Mouse (Mus musculus) CH12.LX (cell line): ENCODE data around the gene Mettl16. TPM values are rescaled to one million over a fixed set of nuclear protein-coding genes. Genes with fewer than 3 reads are reported as not detected.
A peak's percentile ranks its signal among the peaks of the same experiment; 100 is the strongest.

Experiments used
- DNase-seq: peaks from one replicate; pipeline ENCODE4 v3.0.0-alpha.2; 2013; ENCODE audit errors: extremely low read depth
- H3K27ac ChIP-seq: 2 replicates; pipeline ENCODE4 v1.5.1; 2012; ENCODE audit warnings: low read depth, mild to moderate bottlenecking, control low read depth, moderate library complexity; ENCODE audit not compliant: insufficient read depth
- H3K27me3 ChIP-seq: replicated peaks from 2 replicates; pipeline ENCODE3; 2012; ENCODE audit warnings: inconsistent platforms
- H3K36me3 ChIP-seq, 2 experiments: replicated peaks in 1 of 2; 2 replicates each; pipeline versions ENCODE3 to v1.6.1; 2012; ENCODE audit warnings: inconsistent platforms in 1 of 2, low read length in 1 of 2, mild to moderate bottlenecking in 1 of 2, mixed read lengths in 1 of 2, moderate library complexity in 1 of 2; ENCODE audit not compliant: control insufficient read depth in 1 of 2, insufficient read depth in 1 of 2
- H3K4me1 ChIP-seq, 2 experiments: 2 replicates each; pipeline ENCODE4 v1.6.1; 2012; ENCODE audit warnings: inconsistent platforms in 1 of 2, moderate library complexity in 1 of 2; ENCODE audit not compliant: insufficient read depth in 2 of 2, control insufficient read depth in 1 of 2
- H3K4me2 ChIP-seq: 2 replicates; pipeline ENCODE4 v1.6.1; 2012; ENCODE audit warnings: low read depth, mild to moderate bottlenecking, control low read depth; ENCODE audit not compliant: poor library complexity, insufficient read depth, severe bottlenecking
- H3K4me3 ChIP-seq, 3 experiments: fragments of 150-350 bp in 1 of 3; sonication (generic) in 1 of 3; replicated peaks in 1 of 3; 2 replicates each; pipeline versions ENCODE3 to v1.5.1; 2011 to 2012; ENCODE audit warnings: low read depth in 2 of 3, low read length in 2 of 3, mild to moderate bottlenecking in 2 of 3, moderate library complexity in 2 of 3, control low read depth in 1 of 3, improper control_type of control experiment in 1 of 3, inconsistent platforms in 1 of 3, mixed read lengths in 1 of 3; ENCODE audit not compliant: poor library complexity in 1 of 3
- H3K79me2 ChIP-seq: replicated peaks from 2 replicates; pipeline ENCODE4 v1.6.1; 2012; ENCODE audit warnings: mild to moderate bottlenecking, moderate library complexity; ENCODE audit not compliant: control insufficient read depth, poor library complexity, insufficient read depth, severe bottlenecking; ENCODE audit errors: extremely low read depth
- H3K9ac ChIP-seq: 2 replicates; pipeline ENCODE4 v1.6.1; 2012; ENCODE audit warnings: low read depth, mild to moderate bottlenecking, control low read depth, moderate library complexity; ENCODE audit not compliant: insufficient read depth
- H3K9me3 ChIP-seq: replicated peaks from 2 replicates; pipeline ENCODE3; 2012; ENCODE audit warnings: low read length, inconsistent platforms, mixed read lengths
- CHD1 ChIP-seq: IDR thresholded peaks from 2 replicates; pipeline ENCODE4 v1.6.1; 2012; ENCODE audit warnings: low read depth, low read length, improper control_type of control experiment, inconsistent platforms
- CTCF ChIP-seq, 2 experiments: IDR thresholded peaks in 1 of 2; conservative IDR thresholded peaks in 1 of 2; 2 replicates each; pipeline ENCODE4 v1.5.1; 2011 to 2012; ENCODE audit warnings: low read depth in 2 of 2, low read length in 2 of 2, improper control_type of control experiment in 1 of 2, inconsistent platforms in 1 of 2, mild to moderate bottlenecking in 1 of 2, moderate library complexity in 1 of 2
- E2F4 ChIP-seq: IDR thresholded peaks from 2 replicates; pipeline ENCODE4 v1.6.1; 2011; ENCODE audit warnings: low read depth, low read length, improper control_type of control experiment; ENCODE audit not compliant: insufficient replicate concordance
- ELF1 ChIP-seq: IDR thresholded peaks from 2 replicates; pipeline ENCODE4 v1.6.1; 2014; ENCODE audit warnings: low read depth, mild to moderate bottlenecking, inconsistent platforms, low read length, improper control_type of control experiment
- EP300 ChIP-seq: IDR thresholded peaks from 2 replicates; pipeline ENCODE4 v1.6.1; 2011; ENCODE audit warnings: low read length, improper control_type of control experiment
- ETS1 ChIP-seq: conservative IDR thresholded peaks from 2 replicates; pipeline ENCODE4 v1.6.1; 2012; ENCODE audit warnings: low read depth, mild to moderate bottlenecking, inconsistent platforms, low read length, improper control_type of control experiment, moderate library complexity
- GABPA ChIP-seq: IDR thresholded peaks from 2 replicates; pipeline ENCODE4 v1.6.1; 2012; ENCODE audit warnings: low read depth, low read length, improper control_type of control experiment, inconsistent platforms; ENCODE audit not compliant: insufficient replicate concordance
- IRF4 ChIP-seq: IDR thresholded peaks from 2 replicates; pipeline ENCODE4 v1.6.1; 2014; ENCODE audit warnings: low read depth, mild to moderate bottlenecking, inconsistent platforms, low read length, improper control_type of control experiment
- JUN ChIP-seq: IDR thresholded peaks from 2 replicates; pipeline ENCODE4 v1.6.1; 2011; ENCODE audit warnings: low read depth, mild to moderate bottlenecking, low read length, improper control_type of control experiment, moderate library complexity; ENCODE audit not compliant: insufficient read depth
- JUND ChIP-seq: conservative IDR thresholded peaks from 2 replicates; pipeline ENCODE4 v1.6.1; 2011; ENCODE audit warnings: low read depth, low read length, improper control_type of control experiment
- MAX ChIP-seq: IDR thresholded peaks from 2 replicates; pipeline ENCODE4 v1.6.1; 2011; ENCODE audit warnings: low read length, improper control_type of control experiment
- MAZ ChIP-seq: IDR thresholded peaks from 2 replicates; pipeline ENCODE4 v1.6.1; 2012; ENCODE audit warnings: low read depth, mild to moderate bottlenecking, inconsistent platforms, low read length, improper control_type of control experiment, moderate library complexity
- MXI1 ChIP-seq: IDR thresholded peaks from 2 replicates; pipeline ENCODE4 v1.6.1; 2011; ENCODE audit warnings: mild to moderate bottlenecking, low read depth, low read length, improper control_type of control experiment
- MYC ChIP-seq: IDR thresholded peaks from 2 replicates; pipeline ENCODE4 v1.6.1; 2011; ENCODE audit warnings: low read depth, mild to moderate bottlenecking, improper control_type of control experiment, low read length
- NRF1 ChIP-seq: IDR thresholded peaks from 2 replicates; pipeline ENCODE4 v1.6.1; 2014; ENCODE audit warnings: low read depth, mild to moderate bottlenecking, inconsistent platforms, low read length, improper control_type of control experiment, moderate library complexity
- PAX5 ChIP-seq: IDR thresholded peaks from 2 replicates; pipeline ENCODE4 v1.6.1; 2012; ENCODE audit warnings: low read length, inconsistent platforms, mixed read lengths
- POLR2AphosphoS2 ChIP-seq: IDR thresholded peaks from 2 replicates; pipeline ENCODE4 v1.6.1; 2011; ENCODE audit warnings: low read depth, low read length, improper control_type of control experiment
- RAD21 ChIP-seq: IDR thresholded peaks from 2 replicates; pipeline ENCODE4 v1.6.1; 2011; ENCODE audit warnings: low read depth, mild to moderate bottlenecking, low read length, improper control_type of control experiment, moderate library complexity
- SIN3A ChIP-seq: IDR thresholded peaks from 2 replicates; pipeline ENCODE4 v1.6.1; 2012; ENCODE audit warnings: low read length, improper control_type of control experiment, inconsistent platforms
- SMC3 ChIP-seq: IDR thresholded peaks from 2 replicates; pipeline ENCODE4 v1.6.1; 2011; ENCODE audit warnings: low read depth, low read length, improper control_type of control experiment
- TBP ChIP-seq: conservative IDR thresholded peaks from 2 replicates; pipeline ENCODE4 v1.6.1; 2011; ENCODE audit warnings: low read depth, low read length, improper control_type of control experiment
- TCF12 ChIP-seq: IDR thresholded peaks from 2 replicates; pipeline ENCODE4 v1.6.1; 2014; ENCODE audit warnings: low read depth, mild to moderate bottlenecking, inconsistent platforms, low read length, improper control_type of control experiment
- UBTF ChIP-seq: IDR thresholded peaks from 2 replicates; pipeline ENCODE4 v1.6.1; 2012; ENCODE audit warnings: low read depth, mild to moderate bottlenecking, inconsistent platforms, low read length, improper control_type of control experiment, moderate library complexity
- USF1 ChIP-seq: IDR thresholded peaks from 2 replicates; pipeline ENCODE4 v1.6.1; 2014; ENCODE audit warnings: low read depth, mild to moderate bottlenecking, inconsistent platforms, low read length, improper control_type of control experiment
- USF2 ChIP-seq: conservative IDR thresholded peaks from 2 replicates; pipeline ENCODE4 v1.6.1; 2011; ENCODE audit warnings: low read depth, low read length, improper control_type of control experiment
- ZC3H11A ChIP-seq: IDR thresholded peaks from 2 replicates; pipeline ENCODE4 v1.6.1; 2012; ENCODE audit warnings: low read depth, mild to moderate bottlenecking, inconsistent platforms, low read length, improper control_type of control experiment
- ZKSCAN1 ChIP-seq: IDR thresholded peaks from 2 replicates; pipeline ENCODE4 v1.6.1; 2012; ENCODE audit warnings: low read depth, inconsistent platforms, low read length, improper control_type of control experiment, borderline replicate concordance
- ZMIZ1 ChIP-seq: IDR thresholded peaks from 2 replicates; pipeline ENCODE4 v1.6.1; 2012; ENCODE audit warnings: low read depth, mild to moderate bottlenecking, inconsistent platforms, low read length, improper control_type of control experiment
- ZNF384 ChIP-seq: IDR thresholded peaks from 2 replicates; pipeline ENCODE4 v1.6.1; 2012; ENCODE audit warnings: low read depth, low read length, improper control_type of control experiment, inconsistent platforms
- dilution Hi-C: fragments of 300-500 bp; cut with MboI; formaldehyde crosslinking; loops from 2 replicates; pipeline ENCODE4 v1.14.3; 2020; ENCODE audit warnings: low sequenced_read_pairs; ENCODE audit not compliant: extremely low pct_unique_long_range_greater_than_20kb, extremely low pct_ligation_motif_present
- in situ Hi-C: fragments of 300-500 bp; cut with MboI; formaldehyde crosslinking; loops from 3 replicates; pipeline ENCODE4 v1.14.3; 2019; ENCODE audit warnings: low sequenced_read_pairs, low pct_ligation_motif_present, low pct_unique_long_range_greater_than_20kb, mixed read lengths
- polyA plus RNA-seq: library from polyadenylated mRNA; unstranded; fragments of >175 nt; gene quantifications from 2 replicates; pipeline ENCODE4 v1.2.1, GENCODE M21; 2012; ENCODE audit warnings: low read depth; ENCODE audit not compliant: insufficient read length
- total RNA-seq, 2 experiments: library from RNA; depleted of rRNA; stranded (reverse); fragments of 300-350 nt in 1 of 2; fragments of >200 nt in 1 of 2; gene quantifications; 2 replicates each; pipeline ENCODE4 v1.2.3; 2012 to 2014

Gene Mettl16
- total and polyA plus RNA-seq, 3 experiments = 79.3 to 119 (median 80.0) TPM

- peaks cover 12 to 33% of the 10 kb centered on the region in 2 experiments for H3K36me3 ChIP-seq
- in situ Hi-C loops (loop anchor here (5.0 to 25.0 kb wide), 2 partner anchors 181 to 441 kb away; partner anchors contain the start of gene Cluh), dilution Hi-C loops (no loop called here)
- peak overlapping the region in 1 of 3 experiments; percentile 37 for H3K4me3 ChIP-seq
- no peaks in the 10 kb centered on the region for H3K79me2 ChIP-seq
- H3K9ac ChIP-seq = peak overlapping the region; percentile 14
- H3K27me3 ChIP-seq = no peaks in the 10 kb centered on the region
- H3K9me3 ChIP-seq = no peaks in the 10 kb centered on the region
- H3K4me2 ChIP-seq = peak overlapping the region; percentile 96
- H3K27ac ChIP-seq = peak overlapping the region; percentile 93
- DNase-seq = no peak
- 0 out of 2 replicates have a peak, but pooled peaks have one; percentile 15 for TF ChIP-seq ELF1
- TF ChIP-seq TBP = 0 out of 2 replicates have a peak, but pooled peaks have one; percentile 23
- TF ChIP-seq E2F4 = no peak
- TF ChIP-seq MYC = no peak
- TF ChIP-seq ZC3H11A = no peak
- H3K4me1 ChIP-seq = peaks cover 17 to 59% of the 10 kb centered on the region in 2 experiments
Measured at GRCm38 (mm10) chr11:74827791-74828403, 57.3 kb downstream of the Mettl16 start.

GRCm38 (mm10) chr11:74828404-74828931 lies 57.8 kb downstream of the Mettl16 start:
- dilution Hi-C loops = no loop called here
- Histone ChIP-seq H3K9me3 (no peaks in the 10 kb centered on the region), H3K79me2 (peaks cover 4% of the 10 kb centered on the region), H3K27ac (peak overlapping the region; percentile 93), H3K4me1 (peaks cover 17 to 64% of the 10 kb centered on the region in 2 experiments), H3K9ac (peak overlapping the region; percentile 14), H3K4me3 (peak overlapping the region in 1 of 3 experiments; percentile 5), H3K27me3 (no peaks in the 10 kb centered on the region), H3K36me3 (peaks cover 6 to 28% of the 10 kb centered on the region in 2 experiments), H3K4me2 (peak overlapping the region; percentile 96)
- in situ Hi-C loops = loop anchor here (5.0 to 25.0 kb wide), 2 partner anchors 181 to 441 kb away; partner anchors contain the start of gene Cluh
- peak; percentile 82 for DNase-seq
- TF ChIP-seq ZMIZ1 (peak; percentile 24; the same call in 1 of the 2 replicates), ZKSCAN1 (no peak), MYC (peak; percentile 34; the same call in 1 of the 2 replicates), CHD1 (no peak), RAD21 (peak; percentile 14), USF1 (peak; percentile 72), SIN3A (peak; percentile 67; the same call in 1 of the 2 replicates), USF2 (peak; percentile 70), ETS1 (peak; percentile 66), MXI1 (0 out of 2 replicates have a peak, but pooled peaks have one; percentile 4), SMC3 (peak; percentile 19; the same call in 1 of the 2 replicates), PAX5 (no peak), TCF12 (peak; percentile 29; the same call in 1 of the 2 replicates), EP300 (peak; percentile 94), NRF1 (no peak), E2F4 (no peak), UBTF (no peak), CTCF (conservative IDR thresholded peaks at IDR 0.05 in 1 of 2, IDR thresholded peaks at IDR 0.05 in 1 of 2; ENCODE audit: low read depth in 2 of 2, low read length in 2 of 2) (peak; percentile 11 to 63; a peak in 2 of 4 replicates), TBP (no peak), ELF1 (peak; percentile 10; the same call in 1 of the 2 replicates), JUN (no peak), GABPA (no peak), POLR2AphosphoS2 (no peak), MAZ (no peak; the same call in none of the 2 replicates), IRF4 (peak; percentile 96), ZNF384 (no peak), JUND (0 out of 2 replicates have a peak, but pooled peaks have one; percentile 7), MAX (peak; percentile 70)
